Mouse (Mus musculus) ES-E14 (cell line): ENCODE data around the gene Phf24. TPM values are rescaled to one million over a fixed set of nuclear protein-coding genes. Genes with fewer than 3 reads are reported as not detected.

Experiments
- DNase-seq: peaks from one replicate; pipeline ENCODE4 v3.0.0-alpha.2; 2013; ENCODE audit warnings: low read depth, low spot score
- H3K27ac ChIP-seq: 2 replicates; pipeline ENCODE4 v1.5.1; 2012; ENCODE audit warnings: low read depth, mild to moderate bottlenecking, low read length, moderate library complexity, mixed read lengths; ENCODE audit not compliant: poor library complexity, insufficient read depth, severe bottlenecking
- H3K36me3 ChIP-seq: 2 replicates; pipeline ENCODE4 v1.6.1; 2012; ENCODE audit warnings: mild to moderate bottlenecking, low read length, moderate library complexity, mixed read lengths; ENCODE audit not compliant: control insufficient read depth, poor library complexity, insufficient read depth, severe bottlenecking
- H3K4me1 ChIP-seq, 2 experiments: fragments of 150-350 bp in 1 of 2; sonication (generic) in 1 of 2; 2 replicates each; pipeline ENCODE4 v1.6.1; 2012; ENCODE audit warnings: low read length in 2 of 2, mild to moderate bottlenecking in 1 of 2, mixed read lengths in 1 of 2; ENCODE audit not compliant: control insufficient read depth in 2 of 2, insufficient read depth in 2 of 2, poor library complexity in 1 of 2
- H3K4me3 ChIP-seq, 2 experiments: fragments of 150-350 bp in 1 of 2; sonication (generic) in 1 of 2; 2 replicates each; pipeline ENCODE4 v1.5.1; 2012; ENCODE audit warnings: low read length in 2 of 2, low read depth in 1 of 2, mild to moderate bottlenecking in 1 of 2, mixed read lengths in 1 of 2; ENCODE audit not compliant: insufficient read depth in 1 of 2, poor library complexity in 1 of 2, severe bottlenecking in 1 of 2
- H3K9ac ChIP-seq: 2 replicates; pipeline ENCODE4 v1.6.1; 2012; ENCODE audit warnings: low read depth, mild to moderate bottlenecking, low read length, mixed read lengths; ENCODE audit not compliant: poor library complexity, insufficient read depth, severe bottlenecking
- H3K9me3 ChIP-seq: fragments of 150-350 bp; sonication (generic); 2 replicates; pipeline ENCODE4 v1.6.1; 2012; ENCODE audit warnings: low read depth, mild to moderate bottlenecking, low read length; ENCODE audit not compliant: control insufficient read depth, insufficient read depth
- CHD2 ChIP-seq: IDR thresholded peaks from 2 replicates; pipeline ENCODE4 v1.6.1; 2014; ENCODE audit warnings: mild to moderate bottlenecking, low read depth, low read length, inconsistent platforms
- HCFC1 ChIP-seq: IDR thresholded peaks from 2 replicates; pipeline ENCODE4 v1.6.1; 2012; ENCODE audit warnings: low read length, inconsistent platforms, borderline replicate concordance; ENCODE audit not compliant: insufficient read depth
- MAFK ChIP-seq: IDR thresholded peaks from 2 replicates; pipeline ENCODE4 v1.6.1; 2014; ENCODE audit warnings: mild to moderate bottlenecking, low read depth, low read length, inconsistent platforms; ENCODE audit not compliant: insufficient read depth
- ZC3H11A ChIP-seq: IDR thresholded peaks from 2 replicates; pipeline ENCODE4 v1.6.1; 2012; ENCODE audit warnings: low read depth, mild to moderate bottlenecking, inconsistent platforms, low read length, borderline replicate concordance
- ZNF384 ChIP-seq: IDR thresholded peaks from 2 replicates; pipeline ENCODE4 v1.6.1; 2012; ENCODE audit warnings: low read depth, low read length, inconsistent platforms
- in situ Hi-C, 2 experiments: fragments of 600-800 bp; cut with MboI; formaldehyde crosslinking; loops; one replicate each; pipeline ENCODE4 v1.15.1; 2025; ENCODE audit warnings: low sequenced_read_pairs in 2 of 2, inconsistent platforms in 1 of 2; ENCODE audit not compliant: unreplicated experiment in 2 of 2
- total RNA-seq: library from RNA; depleted of rRNA; stranded (reverse); fragments of 300-350 nt; gene quantifications from 2 replicates; pipeline ENCODE4 v1.2.3, GENCODE M21; 2012

Gene Phf24
- total RNA-seq, 1 experiment, result 0.04 TPM

DNA sequence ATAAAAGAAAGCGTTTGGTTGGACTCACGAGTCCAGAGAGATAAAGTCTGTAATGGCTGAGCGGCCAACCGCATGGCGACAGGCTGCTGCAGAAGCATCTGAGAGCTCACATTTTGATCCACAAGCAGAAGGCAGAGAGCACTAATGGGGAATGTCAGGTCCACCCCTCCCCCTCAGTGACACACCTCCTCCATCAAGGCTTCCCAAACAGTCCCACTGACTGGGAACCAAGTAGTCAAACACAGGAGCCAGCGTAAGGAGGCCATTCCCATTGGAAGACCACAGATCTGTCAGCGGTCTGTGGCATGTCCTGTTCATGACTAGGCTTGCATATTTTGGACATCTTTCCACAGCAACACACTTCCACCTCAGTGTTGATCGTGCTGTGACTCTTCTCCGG lies 12.5 kb downstream of the Phf24 start:
- Histone ChIP-seq H3K9me3 (no peaks in the 10 kb centered on the region), H3K4me1 (no peaks in the 10 kb centered on the region), H3K36me3 (no peaks in the 10 kb centered on the region), H3K9ac (no peak overlapping the region), H3K27ac (no peak overlapping the region), H3K4me3 (no peak overlapping the region)
- in situ Hi-C loops, result no loop called here
- TF ChIP-seq MAFK (no peak), ZNF384 (no peak), CHD2 (no peak), ZC3H11A (no peak), HCFC1 (no peak)
- DNase-seq, result no peak

DNA sequence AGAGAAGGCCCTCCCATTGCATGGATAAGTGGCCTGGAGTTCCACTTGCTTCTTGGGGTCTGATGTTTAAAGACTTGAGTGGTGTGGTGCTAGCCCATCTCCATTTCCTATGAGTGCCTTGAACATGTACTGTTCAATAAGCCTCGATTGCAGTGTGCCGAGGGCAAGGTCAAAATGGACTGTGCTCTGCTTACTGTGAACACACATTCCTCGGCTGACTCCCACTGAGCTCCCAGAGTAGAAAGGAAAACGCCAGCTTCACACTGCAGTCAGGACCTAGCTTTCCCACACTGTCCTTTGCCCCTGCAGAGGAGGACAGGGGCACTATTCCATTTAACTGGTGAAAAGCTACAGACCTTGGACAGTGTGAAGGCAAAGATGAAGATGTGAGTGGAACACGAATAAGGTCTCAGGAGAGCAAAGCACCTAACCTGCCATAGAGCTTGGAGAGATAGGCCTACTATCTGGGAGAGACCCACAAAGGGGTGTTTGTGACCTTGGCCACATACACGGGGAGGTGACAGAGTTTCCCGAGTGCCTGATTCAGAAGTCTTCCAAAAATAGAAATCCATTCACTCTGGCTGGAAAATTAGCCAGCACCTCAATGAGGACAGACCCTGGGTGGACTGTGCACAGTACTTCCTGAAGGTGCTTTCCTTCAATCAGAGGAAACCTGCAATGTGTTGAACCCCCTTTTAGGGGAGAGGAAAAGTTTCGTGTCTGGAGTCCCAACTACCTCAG lies 15.9 kb downstream of the Phf24 start:
- no peaks in the 10 kb centered on the region for H3K9me3 ChIP-seq
- no peak for DNase-seq
- no peak overlapping the region for H3K27ac ChIP-seq

DNA sequence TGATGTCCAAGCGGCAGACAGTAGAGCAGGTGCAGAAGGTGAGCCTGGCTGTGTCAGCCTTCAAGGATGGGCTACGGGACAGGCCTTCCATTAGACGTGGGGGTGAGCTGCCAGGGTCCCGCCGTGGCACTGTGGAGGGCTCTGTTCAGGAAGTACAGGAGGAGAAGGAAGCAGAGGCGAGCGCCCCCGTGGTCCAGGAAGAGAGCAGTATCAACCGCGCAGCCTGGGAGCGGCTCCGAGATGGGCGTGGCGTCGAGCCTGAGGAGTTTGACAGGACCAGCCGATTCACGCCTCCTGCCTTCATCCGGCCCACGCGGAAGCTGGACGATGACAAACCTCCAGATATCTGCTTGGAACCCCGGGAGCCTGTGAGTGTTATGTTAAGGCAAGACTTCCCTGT lies 17.2 kb downstream of the Phf24 start:
- no peak for DNase-seq
- Histone ChIP-seq H3K27ac (no peak overlapping the region), H3K4me3 (peak overlapping the region in 1 of 2 experiments; percentile 34; a peak in 3 of 4 replicates), H3K4me1 (peaks cover 0 to 5% of the 10 kb centered on the region in 2 experiments; a peak in 1 of 4 replicates), H3K9me3 (no peaks in the 10 kb centered on the region), H3K36me3 (no peaks in the 10 kb centered on the region), H3K9ac (no peak overlapping the region)
- TF ChIP-seq HCFC1, result no peak
- no peak for TF ChIP-seq MAFK
- no peak for TF ChIP-seq ZC3H11A
- no peak for TF ChIP-seq ZNF384
- no peak for TF ChIP-seq CHD2
- in situ Hi-C loops, result no loop called here

More for the DNA sequence above, 15.9 kb downstream of the Phf24 start:
- no peaks in the 10 kb centered on the region for H3K4me1 ChIP-seq
- in situ Hi-C loops, result no loop called here
- no peak overlapping the region for H3K9ac ChIP-seq
- H3K4me3 ChIP-seq, result no peak overlapping the region
- TF ChIP-seq HCFC1 (no peak), CHD2 (no peak), ZC3H11A (no peak), ZNF384 (no peak), MAFK (no peak)
- H3K36me3 ChIP-seq, result no peaks in the 10 kb centered on the region

DNA sequence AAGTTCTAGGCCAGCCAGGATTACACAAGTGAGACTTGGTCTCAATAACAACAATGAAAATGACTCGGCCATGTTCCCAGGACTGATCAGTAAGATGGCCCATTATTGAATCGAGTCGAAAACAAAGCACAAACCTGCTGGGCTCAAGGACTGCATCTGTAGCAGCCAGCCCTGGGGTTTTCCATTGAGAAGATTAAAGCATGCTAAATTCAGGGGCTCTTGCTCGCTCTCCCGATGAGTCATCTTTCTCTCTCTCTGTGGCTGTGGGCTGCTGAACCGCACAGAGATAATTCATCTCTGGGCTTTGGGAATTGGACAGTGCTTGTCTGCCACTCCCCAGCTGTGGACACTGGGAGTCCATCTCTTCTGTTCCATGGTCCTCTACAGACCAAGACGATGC lies 24.9 kb downstream of the Phf24 start:
- H3K36me3 ChIP-seq, result no peaks in the 10 kb centered on the region
- H3K27ac ChIP-seq, result no peak overlapping the region
- TF ChIP-seq ZNF384 (no peak), CHD2 (no peak), HCFC1 (no peak), ZC3H11A (no peak), MAFK (no peak)
- peaks cover 0 to 5% of the 10 kb centered on the region in 2 experiments; a peak in 1 of 4 replicates for H3K4me1 ChIP-seq
- no peak overlapping the region for H3K4me3 ChIP-seq
- no peaks in the 10 kb centered on the region for H3K9me3 ChIP-seq
- no peak for DNase-seq
- H3K9ac ChIP-seq, result no peak overlapping the region
- in situ Hi-C loops, result no loop called here
